Mouse (Mus musculus) heart, postnatal 14 days (tissue): Measurements from ENCODE around the gene Tssk3. TPM values are rescaled to one million over a fixed set of nuclear protein-coding genes. Genes with fewer than 3 reads are reported as not detected.

Experiments
- DNase-seq, 2 experiments: peaks; one replicate each; pipeline ENCODE4 v3.0.0; 2021 to 2022
- intact Hi-C: fragments of 180-260 bp; cut with DNase I; formaldehyde crosslinking; loops from one replicate; pipeline ENCODE4 v1.15.1; 2025
- total RNA-seq, 2 experiments: library from RNA; stranded (reverse); gene quantifications; 2 replicates each; pipeline ENCODE4 v1.2.3; 2021

Tssk3 gene
- total RNA-seq, 2 experiments from 2014 or later: not detected

- intact Hi-C loops: loop anchor here (1.0 to 10.0 kb wide), 3 partner anchors 105 to 323 kb away; no protein-coding TSS in a partner anchor
- DNase-seq: peak; percentile 50 to 75
Measured at GRCm38 (mm10) chr4:129455265-129455664, 35.6 kb downstream of the Tssk3 start.

GRCm38 (mm10) chr4:129451471-129452169 is 39.2 kb downstream of the Tssk3 start:
- no peak for DNase-seq
- intact Hi-C loops: loop anchor here (10.0 kb wide), 1 partner anchor 237 kb away; no protein-coding TSS in a partner anchor

GRCm38 (mm10) chr4:129450851-129451250 is 40.0 kb downstream of the Tssk3 start:
- intact Hi-C loops: loop anchor here (10.0 kb wide), 1 partner anchor 236 kb away; no protein-coding TSS in a partner anchor
- no peak for DNase-seq

GRCm38 (mm10) chr4:129448713-129449112 is 42.1 kb downstream of the Tssk3 start:
- intact Hi-C loops: no loop called here
- DNase-seq: no peak

GRCm38 (mm10) chr4:129447778-129448563 is 42.9 kb downstream of the Tssk3 start:
- intact Hi-C loops: no loop called here
- no peak for DNase-seq

- DNase-seq: no peak
- intact Hi-C loops: no loop called here
Measured at GRCm38 (mm10) chr4:129447360-129447759, 43.5 kb downstream of the Tssk3 start.

- DNase-seq: no peak
- intact Hi-C loops: no loop called here
Measured at GRCm38 (mm10) chr4:129441145-129441544, 49.7 kb downstream of the Tssk3 start.

GRCm38 (mm10) chr4:129440340-129441063 is 50.3 kb downstream of the Tssk3 start, which contains the start of gene Zbtb8b:
Gene Zbtb8b (minus strand): TSS chr4:129440853.
- peak in 1 of 2 experiments; percentile 9 for DNase-seq
- intact Hi-C loops: no loop called here

Other genes starting within 250 kb of the Tssk3 start
- 1 to 10 TPM; 4.8 to 5.7 TPM for gene C77080, start 229.6 kb downstream of the Tssk3 start, total RNA-seq
- 10 to 100 TPM; 11.4 to 12.5 TPM for gene Sync, start 203.4 kb downstream of the Tssk3 start, total RNA-seq
- 100 to 1,000 TPM in 1 of 2 experiments, 10 to 100 TPM in 1; 82.5 to 105 TPM for gene Rbbp4, start 155.7 kb downstream of the Tssk3 start, total RNA-seq
- 10 to 100 TPM; 20.7 to 20.9 TPM for gene Zbtb8os, start 155.3 kb downstream of the Tssk3 start, total RNA-seq
- 1 to 10 TPM; 4.4 to 4.7 TPM for gene Zbtb8a, start 112.9 kb downstream of the Tssk3 start, total RNA-seq
- gene Zbtb8b, start 50.2 kb downstream of the Tssk3 start, total RNA-seq: under 1 TPM; 0.29 to 0.32 TPM
- 10 to 100 TPM; 39.6 to 43.9 TPM for gene Bsdc1, start 29.4 kb downstream of the Tssk3 start, total RNA-seq
- not detected for gene Fam229a, start 168 bp upstream of the Tssk3 start, total RNA-seq
- gene Marcksl1, start 22.6 kb upstream of the Tssk3 start, total RNA-seq: 10 to 100 TPM; 13.6 to 23.8 TPM
- gene Hdac1, start 51.7 kb upstream of the Tssk3 start, total RNA-seq: 10 to 100 TPM; 23.9 to 24.2 TPM
- 10 to 100 TPM in 1 of 2 experiments, 1 to 10 TPM in 1; 1.4 to 20.4 TPM for gene Lck, start 82.6 kb upstream of the Tssk3 start, total RNA-seq
- gene Fam167b, start 87.5 kb upstream of the Tssk3 start, total RNA-seq: under 1 TPM; 0.53 to 0.83 TPM
- 100 to 1,000 TPM; 114 to 128 TPM for gene Eif3i, start 109.6 kb upstream of the Tssk3 start, total RNA-seq
- gene Tmem234, start 109.6 kb upstream of the Tssk3 start, total RNA-seq: 10 to 100 TPM; 46.8 to 51.3 TPM
- gene Dcdc2b, start 123.2 kb upstream of the Tssk3 start, total RNA-seq: 1 to 10 TPM; 1.2 TPM
- gene Iqcc, start 128.1 kb upstream of the Tssk3 start, total RNA-seq: 10 to 100 TPM; 16.3 to 17.6 TPM
- 10 to 100 TPM; 40.7 to 46.5 TPM for gene Ccdc28b, start 132.9 kb upstream of the Tssk3 start, total RNA-seq
- gene Txlna, start 150.0 kb upstream of the Tssk3 start, total RNA-seq: 10 to 100 TPM; 28.0 to 28.6 TPM
- gene Kpna6, start 181.7 kb upstream of the Tssk3 start, total RNA-seq: 10 to 100 TPM; 69.9 to 72.4 TPM
- 1 to 10 TPM; 4.8 to 5.3 TPM for gene Tmem39b, start 205.8 kb upstream of the Tssk3 start, total RNA-seq